Mouse (Mus musculus): ENCODE results near the gene Nuak1. TPM values are rescaled to one million over a fixed set of nuclear protein-coding genes. Genes with fewer than 3 reads are reported as not detected.

Nuak1 gene
- polyA plus RNA-seq, 1 experiment from 2014 or later = 4.9 TPM

DNA sequence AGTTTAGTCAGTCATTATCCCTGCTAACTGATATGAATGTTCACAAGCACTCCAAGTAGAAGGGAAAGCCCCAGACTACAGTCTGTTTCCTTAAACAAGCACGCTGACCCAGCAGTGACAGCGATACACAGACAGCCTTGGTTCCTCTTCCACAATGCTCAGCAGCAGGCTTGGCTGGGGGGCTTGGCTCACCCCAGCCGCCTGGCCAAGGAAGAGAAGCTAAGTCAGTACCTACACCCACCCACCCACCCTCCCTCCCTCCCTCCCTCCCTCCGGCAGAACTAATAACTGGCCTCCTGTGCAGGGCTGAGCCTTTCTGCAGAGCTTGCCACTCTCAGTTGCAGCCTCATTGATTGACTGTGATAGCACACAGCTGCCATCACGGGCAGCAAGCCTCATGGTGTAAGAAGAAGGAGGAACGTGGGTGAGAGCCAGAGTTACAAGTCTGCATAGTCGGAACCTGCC lies 38.5 kb downstream of the Nuak1 start:
- Histone ChIP-seq H3K36me3 (replicated peaks; ENCODE audit: control insufficient read depth, insufficient read depth) (no peaks in the 10 kb centered on the region; the same call in 1 of the 2 replicates), H3K9me3 (ENCODE audit: control insufficient read depth, low read length) (no peaks in the 10 kb centered on the region), H3K9ac (no peak overlapping the region), H3K4me2 (replicated peaks) (no peak overlapping the region), H3K27me3 (ENCODE audit: control insufficient read depth, insufficient read depth, low read length) (no peaks in the 10 kb centered on the region), H3K4me1 (replicated peaks; ENCODE audit: control insufficient read depth, insufficient read depth, low read length) (peaks cover 24% of the 10 kb centered on the region), H3K4me3 (replicated peaks; ENCODE audit: low read length) (no peak overlapping the region), H3K27ac (peak overlapping the region; percentile 9; the same call in 1 of the 2 replicates)
- WGBS = 33% methylated on average over 7 of the region's 7 CpGs
- DNase-seq (ENCODE audit: low spot score) (no peak), ATAC-seq (ENCODE audit: low FRiP score) (peak; percentile 58)

DNA sequence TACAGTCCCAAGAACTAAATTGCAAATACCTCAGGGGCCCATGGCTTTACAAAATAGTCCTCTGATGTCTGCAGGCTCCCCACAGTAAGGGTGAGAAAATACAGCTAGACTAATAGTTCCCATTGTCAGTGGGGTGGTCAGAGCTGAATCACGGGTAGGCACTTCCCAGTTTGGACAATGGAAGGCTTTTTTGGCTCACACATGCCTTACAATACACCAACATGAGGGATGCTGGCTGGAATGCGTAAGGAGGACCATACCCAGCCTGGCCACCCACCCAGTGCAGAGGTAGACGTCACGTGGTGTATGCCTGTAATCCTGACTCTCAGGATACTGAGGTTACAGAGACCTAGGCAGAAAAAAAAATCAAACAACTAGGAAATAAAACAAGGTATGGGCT lies 39.2 kb downstream of the Nuak1 start:
- DNase-seq (ENCODE audit: low spot score) (no peak), ATAC-seq (ENCODE audit: low FRiP score) (peak; percentile 31; the same call in 1 of the 2 replicates)
- WGBS = 26% methylated on average over 4 of the region's 4 CpGs
- no peak overlapping the region for H3K4me2 ChIP-seq (replicated peaks)
- no peak overlapping the region for H3K27ac ChIP-seq
- H3K4me1 ChIP-seq (replicated peaks; ENCODE audit: control insufficient read depth, insufficient read depth, low read length) = peaks cover 28% of the 10 kb centered on the region
- H3K27me3 ChIP-seq (ENCODE audit: control insufficient read depth, insufficient read depth, low read length) = no peaks in the 10 kb centered on the region
- H3K36me3 ChIP-seq (replicated peaks; ENCODE audit: control insufficient read depth, insufficient read depth) = no peaks in the 10 kb centered on the region; the same call in 1 of the 2 replicates
- no peak overlapping the region for H3K4me3 ChIP-seq (replicated peaks; ENCODE audit: low read length)
- no peaks in the 10 kb centered on the region for H3K9me3 ChIP-seq (ENCODE audit: control insufficient read depth, low read length)
- H3K9ac ChIP-seq = no peak overlapping the region

DNA sequence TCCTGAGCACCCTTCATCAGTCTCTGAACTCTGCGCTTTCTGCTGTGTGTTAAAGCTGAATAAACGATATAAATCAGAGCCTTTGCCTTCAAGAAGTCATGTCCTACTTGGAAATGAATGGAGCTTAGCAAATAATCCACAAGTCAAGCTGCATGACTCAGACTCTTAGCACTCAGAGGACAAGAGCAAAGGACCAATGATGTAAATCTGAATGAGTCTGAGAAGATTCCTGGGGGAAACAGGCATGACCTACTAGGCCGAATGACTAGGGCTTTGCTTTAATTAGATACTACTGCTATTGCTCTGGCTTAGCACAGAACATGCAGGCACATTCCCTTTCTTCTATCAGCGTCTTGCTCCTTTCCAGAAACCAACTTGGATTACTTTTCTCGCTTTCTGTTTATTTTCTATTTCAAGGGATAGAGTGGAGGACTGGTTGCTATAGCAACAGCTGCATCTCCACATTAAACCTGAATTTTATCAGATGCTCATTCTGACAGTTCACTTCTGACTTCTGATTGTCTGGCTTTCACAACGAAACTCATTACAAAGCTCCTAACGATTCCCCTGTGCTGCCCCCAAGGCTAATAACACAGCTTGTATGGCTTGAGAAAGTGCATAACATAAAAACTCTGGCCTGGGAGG lies 40.2 kb downstream of the Nuak1 start:
- ATAC-seq (ENCODE audit: low FRiP score) (no peak), DNase-seq (ENCODE audit: low spot score) (no peak)
- no peaks in the 10 kb centered on the region for H3K9me3 ChIP-seq (ENCODE audit: control insufficient read depth, low read length)
- H3K36me3 ChIP-seq (replicated peaks; ENCODE audit: control insufficient read depth, insufficient read depth) = no peaks in the 10 kb centered on the region; the same call in 1 of the 2 replicates
- H3K4me3 ChIP-seq (replicated peaks; ENCODE audit: low read length) = no peak overlapping the region
- no peaks in the 10 kb centered on the region for H3K27me3 ChIP-seq (ENCODE audit: control insufficient read depth, insufficient read depth, low read length)
- H3K4me1 ChIP-seq (replicated peaks; ENCODE audit: control insufficient read depth, insufficient read depth, low read length) = peaks cover 30% of the 10 kb centered on the region
- H3K27ac ChIP-seq = peak overlapping the region; percentile 38; the same call in 1 of the 2 replicates
- H3K9ac ChIP-seq = no peak overlapping the region
- no peak overlapping the region for H3K4me2 ChIP-seq (replicated peaks)
- 61% methylated on average over 7 of the region's 7 CpGs for WGBS

DNA sequence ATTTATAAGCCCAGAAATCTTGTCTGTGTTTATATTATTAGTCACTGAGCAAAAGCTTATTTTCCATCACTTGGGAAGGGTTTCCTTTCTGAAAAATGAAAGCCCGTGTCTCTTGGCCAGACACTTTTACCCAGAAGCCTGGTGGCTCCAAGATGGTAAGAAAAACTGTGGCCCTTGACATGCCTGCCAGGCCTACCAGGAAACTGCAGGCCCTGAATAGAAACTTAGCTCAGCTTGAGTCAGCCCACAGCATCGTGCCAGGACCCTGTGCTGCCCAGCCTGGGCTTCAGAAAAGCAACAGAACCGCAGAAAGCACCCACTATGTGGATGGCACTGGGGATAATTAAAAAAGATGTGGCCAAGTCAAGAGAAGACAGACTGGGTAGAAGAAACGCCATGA lies 43.1 kb downstream of the Nuak1 start:
- no peak overlapping the region for H3K9ac ChIP-seq
- H3K27me3 ChIP-seq (ENCODE audit: control insufficient read depth, insufficient read depth, low read length) = no peaks in the 10 kb centered on the region
- no peaks in the 10 kb centered on the region; the same call in 1 of the 2 replicates for H3K36me3 ChIP-seq (replicated peaks; ENCODE audit: control insufficient read depth, insufficient read depth)
- DNase-seq (ENCODE audit: low spot score) = no peak
- H3K9me3 ChIP-seq (ENCODE audit: control insufficient read depth, low read length) = no peaks in the 10 kb centered on the region
- no peak overlapping the region for H3K4me3 ChIP-seq (replicated peaks; ENCODE audit: low read length)
- peaks cover 47% of the 10 kb centered on the region for H3K4me1 ChIP-seq (replicated peaks; ENCODE audit: control insufficient read depth, insufficient read depth, low read length)
- 82% methylated on average over 4 of the region's 4 CpGs for WGBS
- no peak overlapping the region for H3K27ac ChIP-seq
- H3K4me2 ChIP-seq (replicated peaks) = no peak overlapping the region
- no peak for ATAC-seq (ENCODE audit: low FRiP score)

DNA sequence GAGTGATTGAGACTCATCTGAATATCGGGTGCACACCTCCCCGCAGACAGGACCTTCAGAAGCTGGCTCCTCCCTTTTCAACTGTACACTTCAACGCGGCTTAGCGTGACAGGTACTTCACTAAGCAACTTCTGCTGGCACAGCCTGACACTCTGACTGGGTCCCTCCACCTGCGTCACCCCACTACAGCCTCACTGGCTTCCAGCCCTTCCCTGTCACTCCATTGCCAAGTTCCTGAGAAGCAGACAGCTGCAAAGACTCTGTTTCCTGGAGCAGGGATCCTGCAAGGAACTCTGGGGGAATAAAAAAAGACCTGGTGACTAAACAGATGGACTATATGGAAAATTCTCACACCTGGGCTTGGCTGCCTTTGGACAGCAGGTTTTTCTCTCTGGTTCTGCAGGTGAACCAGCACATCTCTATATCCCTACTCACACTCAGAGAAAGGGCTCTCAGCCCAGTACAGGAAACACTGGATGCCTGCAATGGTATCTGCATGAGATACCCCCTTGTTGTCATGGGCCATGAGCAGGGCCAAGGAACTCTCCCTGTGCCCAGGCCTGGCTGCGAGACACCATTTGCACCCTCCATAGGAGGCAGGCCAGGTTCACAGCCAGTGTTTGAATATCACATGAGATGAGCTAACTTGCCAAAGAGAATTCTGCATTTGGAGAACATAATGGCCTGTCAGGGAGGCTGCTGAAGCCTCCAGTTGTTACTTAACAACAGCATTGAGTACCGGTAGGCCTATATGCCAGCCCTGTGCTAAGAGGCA lies 44.3 kb downstream of the Nuak1 start:
- Histone ChIP-seq H3K9me3 (ENCODE audit: control insufficient read depth, low read length) (no peaks in the 10 kb centered on the region), H3K36me3 (replicated peaks; ENCODE audit: control insufficient read depth, insufficient read depth) (peaks cover 3% of the 10 kb centered on the region), H3K9ac (no peak overlapping the region; the same call in 1 of the 2 replicates), H3K4me1 (replicated peaks; ENCODE audit: control insufficient read depth, insufficient read depth, low read length) (peaks cover 39% of the 10 kb centered on the region), H3K27me3 (ENCODE audit: control insufficient read depth, insufficient read depth, low read length) (no peaks in the 10 kb centered on the region), H3K4me3 (replicated peaks; ENCODE audit: low read length) (no peak overlapping the region), H3K4me2 (replicated peaks) (no peak overlapping the region), H3K27ac (peak overlapping the region; percentile 9; the same call in 1 of the 2 replicates)
- WGBS = 78% methylated on average over 8 of the region's 8 CpGs
- DNase-seq (ENCODE audit: low spot score) (no peak), ATAC-seq (ENCODE audit: low FRiP score) (no peak)

DNA sequence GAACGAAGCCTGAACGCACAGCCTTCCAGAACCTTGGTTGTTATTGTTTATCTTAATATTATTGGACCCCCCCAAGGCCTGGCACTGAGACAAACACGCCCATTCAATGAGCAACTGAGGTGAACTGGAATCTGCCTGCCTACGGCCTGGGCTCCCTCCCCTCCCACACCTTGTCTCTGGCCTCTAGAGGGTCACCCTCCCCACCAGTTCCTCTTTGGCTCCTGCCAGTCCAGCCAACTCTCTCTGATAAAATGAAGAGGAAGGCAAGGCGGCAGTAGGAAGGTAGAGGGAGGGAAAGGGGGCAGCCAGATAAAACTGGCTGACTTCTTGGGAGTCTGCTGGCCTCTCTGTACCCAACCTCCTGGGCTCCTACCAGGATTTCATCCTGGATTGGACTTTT lies 45.1 kb downstream of the Nuak1 start:
- ATAC-seq (ENCODE audit: low FRiP score) (no peak), DNase-seq (ENCODE audit: low spot score) (no peak)
- no peaks in the 10 kb centered on the region for H3K9me3 ChIP-seq (ENCODE audit: control insufficient read depth, low read length)
- no peak overlapping the region for H3K4me2 ChIP-seq (replicated peaks)
- no peak overlapping the region for H3K27ac ChIP-seq
- WGBS = 81% methylated on average over 5 of the region's 5 CpGs
- no peaks in the 10 kb centered on the region for H3K27me3 ChIP-seq (ENCODE audit: control insufficient read depth, insufficient read depth, low read length)
- H3K4me1 ChIP-seq (replicated peaks; ENCODE audit: control insufficient read depth, insufficient read depth, low read length) = peaks cover 31% of the 10 kb centered on the region
- peaks cover 3% of the 10 kb centered on the region for H3K36me3 ChIP-seq (replicated peaks; ENCODE audit: control insufficient read depth, insufficient read depth)
- H3K4me3 ChIP-seq (replicated peaks; ENCODE audit: low read length) = no peak overlapping the region
- no peak overlapping the region for H3K9ac ChIP-seq

DNA sequence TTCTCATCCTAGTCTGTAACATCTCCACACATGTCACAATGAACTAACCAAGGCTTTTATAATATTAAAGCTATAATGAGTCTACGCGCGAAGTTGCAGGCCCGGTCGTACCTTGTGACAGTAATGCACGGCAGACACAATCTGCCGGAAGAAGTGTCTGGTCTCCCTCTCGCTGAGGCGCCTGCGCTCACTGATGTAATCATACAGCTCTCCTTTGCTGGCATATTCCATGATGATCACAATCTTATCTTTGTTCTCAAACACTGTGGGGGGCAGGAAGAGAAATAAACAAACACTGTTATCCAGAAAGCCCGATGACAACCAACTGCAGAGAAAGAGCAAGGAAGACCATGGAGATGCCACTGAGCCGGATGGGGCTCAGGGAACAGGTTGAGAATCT lies 46.5 kb downstream of the Nuak1 start:
- ATAC-seq (ENCODE audit: low FRiP score) = no peak
- 71% methylated on average over 12 of the region's 12 CpGs for WGBS
- H3K27me3 ChIP-seq (ENCODE audit: control insufficient read depth, insufficient read depth, low read length) = no peaks in the 10 kb centered on the region
- no peaks in the 10 kb centered on the region for H3K9me3 ChIP-seq (ENCODE audit: control insufficient read depth, low read length)
- peaks cover 33% of the 10 kb centered on the region for H3K4me1 ChIP-seq (replicated peaks; ENCODE audit: control insufficient read depth, insufficient read depth, low read length)
- H3K36me3 ChIP-seq (replicated peaks; ENCODE audit: control insufficient read depth, insufficient read depth) = peaks cover 3% of the 10 kb centered on the region
- DNase-seq (ENCODE audit: low spot score) = no peak
- H3K4me2 ChIP-seq (replicated peaks) = no peak overlapping the region
- H3K4me3 ChIP-seq (replicated peaks; ENCODE audit: low read length) = no peak overlapping the region
- no peak overlapping the region for H3K9ac ChIP-seq
- peak overlapping the region; percentile 43; the same call in 1 of the 2 replicates for H3K27ac ChIP-seq

DNA sequence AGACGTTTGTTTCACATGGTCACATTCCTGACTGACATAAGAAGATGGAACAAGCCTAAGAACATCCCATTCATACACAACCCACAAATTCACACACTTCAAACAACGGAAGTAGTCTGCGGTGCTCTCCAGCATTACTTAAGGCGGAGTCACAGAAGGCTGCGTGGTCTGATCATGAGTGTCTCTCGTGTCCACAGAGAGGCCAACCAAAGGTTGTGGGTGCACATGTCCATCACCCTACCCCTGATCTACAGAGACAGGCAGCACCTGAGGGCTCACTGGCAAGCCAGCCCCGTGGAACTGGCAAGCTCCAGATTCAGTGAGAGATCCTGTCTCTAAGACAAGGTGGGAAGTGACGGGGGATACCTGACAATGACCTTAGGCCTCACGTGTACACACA lies 47.0 kb downstream of the Nuak1 start:
- Histone ChIP-seq H3K27ac (peak overlapping the region; percentile 43; the same call in 1 of the 2 replicates), H3K4me2 (replicated peaks) (no peak overlapping the region), H3K4me1 (replicated peaks; ENCODE audit: control insufficient read depth, insufficient read depth, low read length) (peaks cover 38% of the 10 kb centered on the region), H3K4me3 (replicated peaks; ENCODE audit: low read length) (no peak overlapping the region), H3K27me3 (ENCODE audit: control insufficient read depth, insufficient read depth, low read length) (no peaks in the 10 kb centered on the region), H3K36me3 (replicated peaks; ENCODE audit: control insufficient read depth, insufficient read depth) (peaks cover 3% of the 10 kb centered on the region), H3K9me3 (ENCODE audit: control insufficient read depth, low read length) (no peaks in the 10 kb centered on the region), H3K9ac (no peak overlapping the region)
- DNase-seq (ENCODE audit: low spot score) (no peak), ATAC-seq (ENCODE audit: low FRiP score) (no peak)
- 80% methylated on average over 9 of the region's 9 CpGs for WGBS

DNA sequence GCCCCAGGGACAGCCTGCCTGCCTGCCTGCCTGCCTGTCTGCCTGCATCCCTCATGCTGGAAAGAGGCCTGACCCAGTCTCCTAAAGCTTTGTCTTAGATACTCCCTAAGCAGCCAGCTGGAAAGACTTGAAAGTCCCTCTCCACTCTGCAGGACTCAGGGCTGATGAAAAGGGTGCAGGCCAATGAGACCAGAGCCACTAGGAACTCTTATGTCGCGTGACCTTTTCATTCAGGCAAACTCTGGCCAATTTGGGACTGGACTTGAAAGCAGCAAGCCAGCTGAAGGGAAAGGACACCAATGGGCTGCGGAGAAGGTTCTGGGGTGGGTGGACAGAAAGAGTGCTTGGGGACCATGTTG lies 47.7 kb downstream of the Nuak1 start:
- Histone ChIP-seq H3K27ac (peak overlapping the region; percentile 29; the same call in 1 of the 2 replicates), H3K4me1 (replicated peaks; ENCODE audit: control insufficient read depth, insufficient read depth, low read length) (peaks cover 44% of the 10 kb centered on the region), H3K36me3 (replicated peaks; ENCODE audit: control insufficient read depth, insufficient read depth) (peaks cover 3% of the 10 kb centered on the region; the same call in 1 of the 2 replicates), H3K4me2 (replicated peaks) (no peak overlapping the region), H3K9me3 (ENCODE audit: control insufficient read depth, low read length) (no peaks in the 10 kb centered on the region), H3K27me3 (ENCODE audit: control insufficient read depth, insufficient read depth, low read length) (no peaks in the 10 kb centered on the region), H3K4me3 (replicated peaks; ENCODE audit: low read length) (no peak overlapping the region), H3K9ac (peak overlapping the region; percentile 17; the same call in 1 of the 2 replicates)
- 60% methylated on average over 3 of the region's 3 CpGs for WGBS
- ATAC-seq (ENCODE audit: low FRiP score) (no peak), DNase-seq (ENCODE audit: low spot score) (no peak)

Data from hindbrain, embryonic 14.5 days (tissue).